Mouse (Mus musculus) cerebellum, adult 2 months (tissue): ENCODE measurements around the gene Timm10.

Source experiments
- CTCF ChIP-seq: fragments of 200-500 bp; IDR thresholded peaks from 2 replicates; pipeline ENCODE4 v1.5.1; 2011; ENCODE audit warnings: low read depth, mild to moderate bottlenecking, control low read depth, low read length, moderate library complexity, borderline replicate concordance; ENCODE audit not compliant: insufficient read depth
- POLR2A ChIP-seq: fragments of 200-500 bp; IDR thresholded peaks from 2 replicates; pipeline ENCODE4 v1.6.1; 2011; ENCODE audit warnings: low read length, control low read depth, borderline replicate concordance; ENCODE audit not compliant: insufficient read depth

DNA sequence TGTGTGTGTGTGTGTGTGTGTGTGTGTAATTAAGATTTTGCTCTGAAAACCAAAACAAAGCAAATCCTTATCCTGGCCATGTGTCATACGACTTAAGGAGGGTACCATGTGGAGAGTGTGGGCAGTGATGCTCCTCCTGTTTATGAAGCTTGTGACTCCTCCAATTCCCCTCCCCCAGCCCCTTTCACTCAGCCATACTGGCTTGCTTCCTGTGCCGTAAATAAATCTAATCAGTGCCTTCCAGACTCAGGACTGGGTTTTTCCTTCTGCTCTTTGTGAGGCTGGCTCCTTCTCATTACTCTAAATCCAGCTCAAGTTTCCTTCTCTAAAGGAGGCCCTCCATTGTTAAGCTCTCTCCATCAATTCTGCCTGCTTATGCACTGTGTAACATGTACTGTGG lies 3.6 kb upstream of the Timm10 start:
- TF ChIP-seq CTCF (no peak), POLR2A (no peak)
